Mouse (Mus musculus): ENCODE results near the gene Ubxn2a.
"Not testable (repeated sequence)": the region's sequence is repeated elsewhere in the genome, so short reads cannot be mapped to it uniquely, and the experiment has no call there.

Ubxn2a gene

DNA sequence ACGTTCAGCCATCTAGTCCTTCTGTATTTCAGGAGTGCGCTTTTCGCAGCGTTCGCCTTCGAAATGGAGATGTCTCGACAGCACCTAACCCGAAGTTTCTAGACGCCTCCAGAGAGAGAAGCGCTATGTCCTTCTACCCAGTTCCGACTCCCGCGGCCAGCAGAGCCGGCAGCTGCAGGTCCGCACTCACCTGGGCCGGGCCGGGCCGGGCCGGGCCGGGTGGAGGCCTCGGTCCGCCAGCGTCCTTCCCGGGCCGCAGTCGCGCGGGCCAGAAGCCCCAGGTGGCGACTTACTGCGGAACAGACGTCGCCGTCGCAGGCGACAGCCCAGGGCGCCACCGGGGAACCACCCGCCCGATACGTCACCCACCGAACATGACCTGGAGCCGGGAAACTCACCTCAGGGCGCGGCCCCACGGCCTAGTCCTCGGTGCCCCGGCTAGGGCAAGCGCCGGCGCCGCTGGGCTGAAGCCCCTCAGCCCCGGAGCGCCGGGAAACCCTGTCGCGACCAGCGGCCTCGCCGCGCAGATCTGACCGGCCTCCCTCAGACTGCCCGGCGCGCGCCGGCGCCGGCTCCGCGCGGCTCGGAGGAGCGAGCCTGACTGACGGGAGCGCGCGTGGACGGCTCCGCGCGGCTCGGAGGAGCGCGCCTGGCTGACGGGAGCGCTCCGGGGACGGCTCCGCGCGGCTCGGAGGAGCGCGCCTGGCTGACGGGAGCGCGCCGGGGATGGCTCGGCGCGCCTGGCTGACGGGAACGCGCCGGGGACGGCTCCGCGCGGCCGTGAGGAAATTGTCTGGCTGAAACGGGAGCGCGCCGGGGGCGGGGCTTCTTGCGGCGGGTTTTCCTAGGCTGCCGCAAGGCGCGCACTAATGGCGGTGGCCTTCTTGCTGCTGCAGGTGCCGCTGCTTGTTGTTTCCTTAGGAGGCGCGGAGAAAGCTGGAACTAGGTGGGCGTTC, at the start of gene Ubxn2a:
TSS of gene Ubxn2a (minus strand) at position 755 of the 956 bp plus-strand sequence.
- DNase-seq = peak; percentile 97 to 99

DNA sequence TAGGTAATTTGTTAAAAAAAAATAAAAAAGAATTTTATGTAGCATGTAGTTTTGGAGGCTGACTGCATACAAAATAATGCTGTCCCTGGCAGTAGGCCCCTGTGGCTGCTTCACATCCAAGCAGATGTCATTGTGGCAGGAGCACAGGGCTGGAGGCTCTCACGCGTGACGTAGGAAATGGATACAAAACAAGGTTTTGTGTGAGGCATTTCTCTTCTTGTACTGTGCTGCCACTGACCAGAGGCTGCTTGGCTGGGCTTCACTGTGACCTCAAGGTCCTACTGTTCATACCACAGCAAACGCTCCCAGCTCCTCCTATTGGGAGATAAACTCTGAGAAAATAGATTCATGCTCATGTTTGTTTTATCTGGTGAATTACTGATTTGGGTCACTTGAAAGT, 45.7 kb upstream of the Ubxn2a start:
- DNase-seq = no peak

DNA sequence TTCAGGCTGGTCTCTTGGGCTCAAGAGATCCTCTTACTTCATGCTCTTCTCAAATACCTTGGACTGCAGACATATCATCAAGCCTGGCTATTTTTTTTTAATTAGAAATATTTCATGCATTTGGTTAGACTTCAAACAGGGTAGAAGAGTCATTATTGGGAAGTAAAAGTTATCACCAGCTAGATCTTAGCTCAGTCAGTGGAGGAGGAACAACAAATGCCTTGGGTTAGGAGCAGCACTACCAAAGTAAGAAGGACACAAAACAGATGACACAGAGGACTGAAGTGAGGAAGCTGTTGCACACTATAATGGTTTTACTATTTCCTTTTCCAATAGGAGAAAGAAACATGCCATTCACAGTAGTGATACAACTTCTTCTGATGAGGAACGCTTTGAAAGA, 44.8 kb upstream of the Ubxn2a start:
- no peak for DNase-seq

DNA sequence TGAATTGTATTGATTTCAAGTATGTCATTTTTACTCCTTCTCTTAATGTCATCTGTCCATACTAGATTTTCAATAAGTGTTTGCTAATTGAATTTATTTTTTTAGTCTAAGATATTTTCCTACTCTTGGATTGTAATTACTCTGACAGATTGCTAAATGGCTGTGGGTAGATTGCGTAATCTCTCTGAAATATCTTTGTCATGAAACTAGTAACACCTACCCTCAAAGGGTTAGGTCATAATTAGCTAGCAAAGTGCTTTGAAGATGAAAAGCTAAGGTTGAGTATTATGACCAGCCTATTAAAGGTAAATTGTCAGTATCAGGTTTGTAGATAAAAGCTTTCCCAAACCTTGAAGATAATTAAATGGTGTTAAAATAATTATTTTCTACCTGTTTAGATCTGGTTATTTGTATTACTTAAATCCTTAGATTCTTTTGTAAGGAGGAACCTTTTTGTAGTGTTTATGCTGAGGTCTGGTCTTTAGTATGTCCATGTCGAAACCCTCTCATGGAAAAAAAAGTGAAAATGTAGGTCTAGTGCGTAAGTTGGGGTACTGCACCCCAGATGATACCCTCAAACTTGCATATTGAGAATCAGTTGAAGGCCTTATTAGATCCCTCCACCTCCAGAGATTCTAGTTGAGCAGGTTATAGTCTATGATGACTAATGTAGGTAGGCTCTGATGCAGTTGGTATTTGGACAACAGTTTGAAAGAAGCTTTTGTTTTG, 23.5 kb upstream of the Ubxn2a start:
- no peak for DNase-seq

DNA sequence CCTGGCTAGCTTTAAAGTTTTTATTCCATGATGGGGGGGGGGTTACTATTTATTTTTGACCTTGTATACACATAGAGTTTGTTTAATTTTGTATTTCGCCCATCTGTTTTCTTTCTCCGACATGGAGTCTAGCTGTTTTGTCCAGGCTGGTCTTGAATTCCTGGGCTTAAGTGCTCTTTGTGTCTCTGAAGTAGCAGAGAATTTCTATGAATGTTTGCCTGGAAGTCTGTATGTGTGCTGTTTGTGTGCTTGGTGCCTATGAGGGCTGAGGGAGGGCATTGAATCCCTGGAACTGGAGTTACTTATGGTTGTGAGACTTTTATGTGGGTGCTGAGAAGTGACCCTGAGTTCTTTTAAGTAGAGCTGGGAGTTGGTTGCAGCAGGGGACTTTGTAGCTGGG, 20.7 kb upstream of the Ubxn2a start:
- no peak for DNase-seq

- peak in 1 of 2 experiments; percentile 79 for DNase-seq
Observed at GRCm38 (mm10) chr12:4917805-4918591, 10.5 kb upstream of the Ubxn2a start.

GRCm38 (mm10) chr12:4916994-4917804, 9.7 kb upstream of the Ubxn2a start, which contains the start of gene Atad2b:
Gene Atad2b (plus strand): TSS chr12:4917353.
- DNase-seq = peak; percentile 98 to 99

DNA sequence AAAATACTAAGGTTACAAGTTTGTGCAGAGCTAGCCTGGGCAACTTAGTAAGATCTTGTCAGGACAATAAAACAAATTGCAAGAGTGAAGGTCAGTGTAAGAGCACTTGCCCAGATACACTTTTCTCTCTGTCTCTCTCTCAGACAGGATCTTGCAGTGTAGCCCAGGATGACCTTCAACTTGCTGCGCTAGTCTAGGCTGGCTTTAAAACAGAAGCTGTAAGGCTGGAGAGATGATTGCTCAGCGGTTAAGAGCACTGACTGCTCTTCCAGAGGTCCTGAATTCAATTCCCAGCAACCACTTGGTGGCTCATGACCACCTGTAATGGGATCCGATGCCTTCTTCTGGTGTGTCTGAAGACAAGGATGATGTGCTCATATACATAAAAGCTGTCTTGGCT, 7.4 kb upstream of the Ubxn2a start:
- DNase-seq = no peak

GRCm38 (mm10) chr12:4914441-4914840, 6.9 kb upstream of the Ubxn2a start:
- no peak for DNase-seq

DNA sequence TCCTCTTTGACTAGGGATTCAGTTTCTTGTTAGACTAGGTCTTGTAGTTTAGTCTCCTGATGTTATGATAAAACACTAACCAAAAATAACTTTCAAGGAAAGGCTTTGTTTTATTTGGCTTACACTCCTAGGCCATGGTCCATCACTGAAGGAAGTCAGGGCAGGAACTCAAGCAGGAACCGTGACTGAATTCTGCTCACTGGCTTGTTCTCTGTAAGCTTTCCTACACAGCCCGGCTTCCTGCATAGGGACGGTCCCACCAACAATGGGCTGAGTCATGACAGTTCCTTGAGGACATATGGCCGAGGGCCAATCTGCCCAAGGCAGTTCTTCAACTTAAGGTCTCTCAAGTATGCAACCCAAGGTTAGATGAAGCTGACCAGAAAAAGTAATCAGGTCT, 4.2 kb upstream of the Ubxn2a start:
- DNase-seq = no peak

- not testable (repeated sequence) for DNase-seq
Observed at GRCm38 (mm10) chr12:4910496-4910895, 3.0 kb upstream of the Ubxn2a start.

DNA sequence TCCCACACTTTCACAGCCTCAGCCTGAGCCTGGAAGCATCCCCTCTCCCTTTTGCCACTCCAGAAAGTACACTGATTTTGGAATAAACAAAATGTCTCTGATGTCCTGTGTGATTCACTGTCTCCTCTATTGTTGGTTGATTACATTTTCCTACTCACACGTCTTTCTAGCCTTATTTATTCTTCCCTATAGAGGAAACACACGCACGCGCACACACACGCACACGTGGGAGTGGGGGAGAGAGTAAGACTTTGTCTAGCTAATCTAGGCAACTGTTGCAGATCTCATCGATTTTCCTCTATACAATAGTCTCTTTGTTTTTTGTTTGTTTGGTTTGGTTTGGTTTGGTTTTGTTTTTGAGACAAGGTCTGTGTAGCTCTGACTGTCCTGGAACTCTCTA, 886 bp upstream of the Ubxn2a start:
- no peak for DNase-seq

- no peak for DNase-seq
Observed at GRCm38 (mm10) chr12:4906476-4906875, 1.0 kb downstream of the Ubxn2a start.

GRCm38 (mm10) chr12:4905946-4906345, 1.6 kb downstream of the Ubxn2a start:
- peak in 1 of 2 experiments; percentile 27 for DNase-seq

GRCm38 (mm10) chr12:4898024-4898423, 9.5 kb downstream of the Ubxn2a start:
- DNase-seq = no peak

DNA sequence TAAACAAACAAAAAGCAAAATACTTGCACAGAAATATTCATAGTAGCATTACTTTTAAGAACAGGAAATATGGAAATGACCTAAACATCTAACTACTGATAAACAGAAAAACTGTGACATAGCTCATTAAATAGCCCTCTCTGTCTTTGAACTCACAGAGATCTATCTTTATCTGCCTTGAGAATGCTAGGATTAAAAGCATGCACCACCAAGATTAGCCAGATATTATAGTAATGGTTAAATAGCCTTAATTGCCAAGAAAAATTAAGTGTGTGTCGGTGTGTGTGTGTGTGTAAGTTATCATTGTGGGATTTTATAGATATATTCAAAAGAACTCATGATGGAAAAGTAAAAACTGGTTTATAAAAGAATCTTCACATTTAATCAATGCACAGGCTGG, 17.6 kb downstream of the Ubxn2a start:
- DNase-seq = no peak

DNA sequence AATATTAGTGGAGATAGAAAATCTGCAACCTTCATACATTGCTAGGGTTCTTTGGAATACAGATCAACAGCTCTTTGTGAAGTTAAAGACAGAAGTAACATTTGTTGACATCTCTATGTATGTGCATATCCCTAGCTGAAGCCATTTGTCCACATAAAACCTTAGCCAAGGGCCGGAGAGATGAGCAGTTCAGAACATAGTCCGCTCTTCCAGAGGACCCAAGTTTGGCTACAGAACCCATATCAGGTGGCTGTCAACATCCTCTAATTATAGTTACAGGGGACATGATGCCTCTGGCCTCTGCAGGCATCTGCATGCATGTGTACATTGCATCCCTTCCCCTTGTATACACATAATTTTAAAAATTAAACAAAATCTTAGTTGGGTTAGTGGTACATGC, 18.3 kb downstream of the Ubxn2a start:
- DNase-seq = no peak

- DNase-seq = no peak
Observed at GRCm38 (mm10) chr12:4888739-4889138, 18.8 kb downstream of the Ubxn2a start.

GRCm38 (mm10) chr12:4886581-4886980, 20.9 kb downstream of the Ubxn2a start:
- not testable (repeated sequence) for DNase-seq

DNA sequence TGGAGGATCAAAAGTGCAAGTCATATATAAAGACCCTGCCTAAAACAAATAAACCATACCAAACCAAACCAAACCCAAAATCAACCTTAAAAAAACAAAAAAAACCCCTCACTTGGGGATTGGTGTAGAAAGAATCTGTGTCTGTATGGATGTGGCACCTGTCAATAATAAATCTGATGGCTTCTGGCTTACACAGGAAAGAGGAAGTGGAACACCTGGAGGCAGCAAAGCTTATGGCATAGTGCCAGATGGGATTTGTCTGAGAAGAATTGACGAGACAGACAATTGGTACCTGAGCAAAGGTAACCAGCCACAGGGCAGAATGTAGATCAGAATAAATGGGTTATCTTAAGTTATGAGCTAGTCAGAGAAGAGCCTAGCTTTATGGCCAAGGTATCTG, 22.4 kb downstream of the Ubxn2a start:
- DNase-seq = no peak

DNA sequence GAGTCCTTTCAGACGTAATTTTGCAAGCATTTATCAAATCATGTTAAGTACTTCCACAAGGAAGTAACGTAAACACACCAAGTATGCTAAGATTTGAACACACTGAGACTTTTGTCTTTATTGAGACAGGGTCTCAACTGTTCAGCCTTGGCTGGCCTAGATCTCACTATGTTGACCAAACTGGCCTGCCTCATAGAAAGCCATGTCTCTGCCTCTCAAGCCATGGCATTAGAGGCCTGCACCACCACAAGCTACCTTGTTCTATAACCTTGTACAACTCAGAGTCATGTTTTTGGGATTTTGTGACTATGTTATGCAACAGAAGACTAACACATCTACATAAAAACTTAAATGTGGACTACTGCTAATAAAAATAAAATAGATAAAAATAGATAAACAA, 25.4 kb downstream of the Ubxn2a start:
- no peak for DNase-seq

DNA sequence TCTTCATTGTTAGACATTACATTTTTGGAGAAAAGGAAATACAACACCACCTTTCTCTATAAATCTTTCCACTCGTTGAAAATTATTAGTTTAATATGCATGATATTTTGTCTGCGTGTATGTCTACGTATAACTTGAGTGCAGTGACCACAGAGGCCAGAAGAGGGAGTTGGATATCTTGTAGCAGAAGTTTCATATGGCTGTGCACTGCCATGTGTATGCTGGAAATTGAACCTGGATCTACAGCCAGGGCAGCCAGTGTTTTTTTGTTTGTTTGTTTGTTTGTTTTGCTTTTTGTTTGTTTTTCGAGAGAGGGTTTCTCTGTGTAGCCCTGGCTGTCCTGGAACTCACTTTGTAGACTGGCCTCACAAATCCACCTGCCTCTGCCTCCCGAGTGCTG, 28.5 kb downstream of the Ubxn2a start:
- DNase-seq = peak in 1 of 2 experiments; percentile 26

Measured in cerebellum, postnatal 25 days (tissue).